Mouse (Mus musculus): Measurements from ENCODE around the gene Gm14288. TPM values are rescaled to one million over a fixed set of nuclear protein-coding genes. Genes with fewer than 3 reads are reported as not detected.
"Not testable (repeated sequence)": the region's sequence is repeated elsewhere in the genome, so short reads cannot be mapped to it uniquely, and the experiment has no call there.

Gene Gm14288
- polyA plus RNA-seq (2015; fragmentation: Nextera tagmentation; extraction: Ambion mirVana) = 1.2 and 3.2 TPM in 2 replicates

- not testable (repeated sequence) for H3K27me3 ChIP-seq; H3K4me1 ChIP-seq; H3K4me2 ChIP-seq; H3K27ac ChIP-seq; H3K9me3 ChIP-seq (replicated peaks); H3K4me3 ChIP-seq; H3K9ac ChIP-seq; H3K36me3 ChIP-seq (ENCODE audit: poor library complexity, severe bottlenecking); ATAC-seq
- no CpG with 5 or more reads among the region's 6 CpGs for whole genome bisulfite sequencing
Measured at GRCm38 (mm10) chr2:175800993-175801392, at the start of gene Gm14288. Gene Gm14288, minus strand, starts transcription at chr2:175801093.

GRCm38 (mm10) chr2:175741237-175741636, 59.7 kb downstream of the Gm14288 start, which contains the start of gene Gm2007:
Gene Gm2007, plus strand, starts transcription at chr2:175741537.
- not testable (repeated sequence) for H3K9ac ChIP-seq; H3K4me3 ChIP-seq; H3K4me2 ChIP-seq; H3K27me3 ChIP-seq; H3K4me1 ChIP-seq; H3K36me3 ChIP-seq (ENCODE audit: poor library complexity, severe bottlenecking); H3K9me3 ChIP-seq (replicated peaks); ATAC-seq; H3K27ac ChIP-seq
- WGBS = no CpG with 5 or more reads among the region's 2 CpGs

Other genes with a start within 250 kb of the Gm14288 start
- not detected in 2 replicates for gene Gm11007, start 157.1 kb downstream of the Gm14288 start, polyA plus RNA-seq (2015; fragmentation: Nextera tagmentation; extraction: Ambion mirVana)
- gene Zfp969, start 97.4 kb downstream of the Gm14288 start, polyA plus RNA-seq (2015; fragmentation: Nextera tagmentation; extraction: Ambion mirVana) = 14.2 and 17.8 TPM in 2 replicates
- not detected in 2 replicates for gene Gm2007, start 59.6 kb downstream of the Gm14288 start, polyA plus RNA-seq (2015; fragmentation: Nextera tagmentation; extraction: Ambion mirVana)
- gene Gm6710, start 68.1 kb upstream of the Gm14288 start, polyA plus RNA-seq (2015; fragmentation: Nextera tagmentation; extraction: Ambion mirVana) = 29.1 and 29.9 TPM in 2 replicates
- 2.4 and 3.3 TPM in 2 replicates for gene Zfp966, start 130.0 kb upstream of the Gm14288 start, polyA plus RNA-seq (2015; fragmentation: Nextera tagmentation; extraction: Ambion mirVana)
- 23.3 and 27.6 TPM in 2 replicates for gene Gm2026, start 164.2 kb upstream of the Gm14288 start, polyA plus RNA-seq (2015; fragmentation: Nextera tagmentation; extraction: Ambion mirVana)